Mouse (Mus musculus) megakaryocyte, embryonic 14.5 days (primary cell): ENCODE measurements around the gene Olfr1442. TPM values are rescaled to one million over a fixed set of nuclear protein-coding genes. Genes with fewer than 3 reads are reported as not detected.
"Not testable (repeated sequence)": the region's sequence is repeated elsewhere in the genome, so short reads cannot be mapped to it uniquely, and the experiment has no call there.

Experiments
- H3K27me3 ChIP-seq: replicated peaks from 2 replicates; pipeline ENCODE3; 2012; ENCODE audit warnings: inconsistent platforms
- H3K36me3 ChIP-seq: replicated peaks from 2 replicates; pipeline ENCODE3; 2012; ENCODE audit warnings: low read length, inconsistent platforms, mixed read lengths
- H3K4me1 ChIP-seq: 2 replicates; pipeline ENCODE4 v1.6.1; 2012; ENCODE audit warnings: inconsistent platforms
- H3K4me3 ChIP-seq: replicated peaks from 2 replicates; pipeline ENCODE3; 2012; ENCODE audit warnings: moderate library complexity, mild to moderate bottlenecking, inconsistent platforms
- H3K9me3 ChIP-seq: 2 replicates; pipeline ENCODE4 v1.6.1; 2012; ENCODE audit warnings: inconsistent platforms
- FLI1 ChIP-seq: IDR thresholded peaks from 2 replicates; pipeline ENCODE4 v1.6.1; 2012; ENCODE audit warnings: low read length, inconsistent platforms, mixed read lengths
- GATA1 ChIP-seq: IDR thresholded peaks from 3 replicates; pipeline ENCODE4 v1.6.1; 2012; ENCODE audit warnings: mixed read lengths, low read length, inconsistent platforms, borderline replicate concordance
- polyA plus RNA-seq: library from polyadenylated mRNA; stranded (reverse); fragments of >175 nt; gene quantifications from 2 replicates; pipeline ENCODE4 v1.2.3, GENCODE M21; 2012; ENCODE audit warnings: low replicate concordance; ENCODE audit not compliant: insufficient read depth

The Olfr1442 gene
- polyA plus RNA-seq, 1 experiment, result not detected

DNA sequence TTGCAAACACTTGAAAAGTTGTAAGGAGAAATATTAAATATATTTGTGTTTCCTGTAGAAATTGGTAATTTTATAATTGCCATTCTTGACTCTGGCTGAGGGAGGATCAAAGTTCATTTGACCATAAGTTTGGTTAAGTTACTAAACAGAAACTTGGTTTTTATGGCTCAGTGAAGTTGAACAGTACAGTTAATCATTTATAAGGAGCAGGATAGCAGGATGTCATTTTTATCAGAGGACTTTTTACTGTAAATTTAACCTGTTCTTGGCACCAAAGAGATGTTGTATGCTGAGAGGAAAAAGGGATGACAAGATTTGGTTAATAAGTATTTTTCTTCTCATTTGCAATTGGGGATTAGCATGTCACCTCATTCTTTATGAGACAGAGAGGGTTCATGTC lies 14.4 kb downstream of the Olfr1442 start:
- H3K9me3 ChIP-seq, result no peaks in the 10 kb centered on the region
- H3K4me3 ChIP-seq, result no peak overlapping the region
- TF ChIP-seq GATA1 (no peak), FLI1 (no peak)
- H3K36me3 ChIP-seq, result no peaks in the 10 kb centered on the region
- no peaks in the 10 kb centered on the region for H3K4me1 ChIP-seq
- H3K27me3 ChIP-seq, result no peaks in the 10 kb centered on the region

- H3K27me3 ChIP-seq, result no peaks in the 10 kb centered on the region
- H3K36me3 ChIP-seq, result no peaks in the 10 kb centered on the region
- no peaks in the 10 kb centered on the region for H3K9me3 ChIP-seq
- no peak overlapping the region for H3K4me3 ChIP-seq
- no peaks in the 10 kb centered on the region for H3K4me1 ChIP-seq
- TF ChIP-seq FLI1 (no peak), GATA1 (no peak)
Observed at GRCm38 (mm10) chr19:12685231-12685630, 15.0 kb downstream of the Olfr1442 start.

- H3K9me3 ChIP-seq, result no peaks in the 10 kb centered on the region
- H3K4me1 ChIP-seq, result no peaks in the 10 kb centered on the region
- H3K4me3 ChIP-seq, result no peak within 1 kb of the TSS
- no peaks in the 10 kb centered on the region for H3K27me3 ChIP-seq
- TF ChIP-seq FLI1 (no peak), GATA1 (no peak)
- no peaks in the 10 kb centered on the region for H3K36me3 ChIP-seq
Observed at GRCm38 (mm10) chr19:12695590-12695989, 25.4 kb downstream of the Olfr1442 start, which contains the start of gene Keg1. Gene Keg1, plus strand, starts transcription at chr19:12695786.

DNA sequence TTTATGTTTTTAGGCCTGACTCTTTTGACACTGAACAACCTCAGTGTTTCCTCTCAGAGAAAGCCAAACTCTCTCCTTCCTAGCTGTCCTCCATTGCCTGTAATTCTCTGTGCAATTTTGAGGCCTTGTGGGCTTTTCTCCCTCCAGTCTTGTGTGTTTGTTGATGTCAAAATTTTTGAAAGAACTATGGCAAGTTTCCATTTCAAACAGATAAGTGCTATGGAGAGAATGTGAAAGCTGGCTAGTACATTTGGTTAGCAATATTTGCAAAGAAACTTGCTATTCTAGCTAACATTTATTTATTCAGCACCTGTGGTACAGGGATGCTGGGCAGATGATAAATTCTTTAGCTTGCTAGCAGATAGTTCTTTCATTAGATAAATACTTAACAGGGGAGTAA lies 26.0 kb downstream of the Olfr1442 start:
- TF ChIP-seq GATA1 (no peak), FLI1 (no peak)
- H3K4me1 ChIP-seq, result no peaks in the 10 kb centered on the region
- H3K27me3 ChIP-seq, result no peaks in the 10 kb centered on the region
- no peak overlapping the region for H3K4me3 ChIP-seq
- H3K36me3 ChIP-seq, result no peaks in the 10 kb centered on the region
- H3K9me3 ChIP-seq, result no peaks in the 10 kb centered on the region

- no peaks in the 10 kb centered on the region for H3K36me3 ChIP-seq
- no peaks in the 10 kb centered on the region for H3K9me3 ChIP-seq
- no peak for TF ChIP-seq FLI1
- TF ChIP-seq GATA1, result no peak
- no peaks in the 10 kb centered on the region for H3K4me1 ChIP-seq
- H3K4me3 ChIP-seq, result no peak overlapping the region
- H3K27me3 ChIP-seq, result no peaks in the 10 kb centered on the region
Observed at GRCm38 (mm10) chr19:12708458-12708857, 38.2 kb downstream of the Olfr1442 start.

DNA sequence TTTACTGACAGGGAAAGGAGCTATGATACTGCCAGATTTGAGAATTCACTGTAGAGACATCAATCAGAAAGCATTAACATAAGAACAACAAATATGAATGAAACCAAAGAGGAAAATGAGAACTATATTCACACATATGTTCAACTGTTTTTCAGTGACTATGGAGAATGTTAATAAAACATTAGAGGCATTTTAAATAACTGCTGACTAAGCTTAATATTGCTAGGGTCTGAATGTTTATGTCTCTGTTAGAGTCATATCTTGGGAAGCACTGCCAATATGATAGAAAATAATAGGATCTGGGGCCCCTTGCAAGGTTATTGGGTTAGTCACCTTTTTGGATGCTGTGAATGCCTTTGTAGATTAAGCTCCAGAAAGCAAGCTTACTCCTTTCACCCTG lies 38.7 kb downstream of the Olfr1442 start:
- Histone ChIP-seq H3K4me1 (no peaks in the 10 kb centered on the region), H3K36me3 (no peaks in the 10 kb centered on the region), H3K9me3 (no peaks in the 10 kb centered on the region), H3K27me3 (no peaks in the 10 kb centered on the region), H3K4me3 (no peak overlapping the region)
- no peak for TF ChIP-seq GATA1
- no peak for TF ChIP-seq FLI1

GRCm38 (mm10) chr19:12719189-12719588 lies 49.0 kb downstream of the Olfr1442 start:
- TF ChIP-seq GATA1 (no peak), FLI1 (no peak)
- Histone ChIP-seq H3K9me3 (no peaks in the 10 kb centered on the region), H3K36me3 (no peaks in the 10 kb centered on the region), H3K27me3 (no peaks in the 10 kb centered on the region), H3K4me3 (no peak overlapping the region), H3K4me1 (peaks cover 4% of the 10 kb centered on the region; the same call in 1 of the 2 replicates)

GRCm38 (mm10) chr19:12720463-12720862 lies 50.2 kb downstream of the Olfr1442 start:
- no peaks in the 10 kb centered on the region for H3K36me3 ChIP-seq
- no peak overlapping the region for H3K4me3 ChIP-seq
- no peaks in the 10 kb centered on the region for H3K27me3 ChIP-seq
- no peaks in the 10 kb centered on the region for H3K9me3 ChIP-seq
- TF ChIP-seq GATA1 (no peak), FLI1 (no peak)
- H3K4me1 ChIP-seq, result peaks cover 4% of the 10 kb centered on the region; the same call in 1 of the 2 replicates

DNA sequence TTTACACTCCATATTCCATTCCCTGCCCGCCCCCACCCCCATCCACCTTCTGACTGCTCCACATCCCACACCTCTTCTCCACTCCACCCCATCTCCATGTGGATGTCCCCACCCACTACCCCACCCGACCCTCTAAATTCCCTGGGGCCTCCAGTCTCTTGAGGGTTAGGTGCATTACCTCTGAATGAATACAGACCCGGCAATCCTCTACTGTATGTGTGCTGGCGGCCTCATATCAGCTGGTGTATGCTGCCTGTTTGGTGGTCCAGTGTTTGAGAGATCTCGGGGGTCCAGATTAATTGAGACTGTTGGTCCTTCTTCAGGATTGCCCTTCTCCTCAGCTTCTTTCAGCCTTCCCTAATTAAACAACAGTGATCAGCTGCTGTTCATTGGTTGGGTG lies 50.7 kb downstream of the Olfr1442 start:
- H3K27me3 ChIP-seq, H3K9me3 ChIP-seq, H3K4me1 ChIP-seq, H3K36me3 ChIP-seq, H3K4me3 ChIP-seq: not testable (repeated sequence)

- H3K9me3 ChIP-seq, result not testable (repeated sequence)
Observed at GRCm38 (mm10) chr19:12721596-12721995, 51.4 kb downstream of the Olfr1442 start.

DNA sequence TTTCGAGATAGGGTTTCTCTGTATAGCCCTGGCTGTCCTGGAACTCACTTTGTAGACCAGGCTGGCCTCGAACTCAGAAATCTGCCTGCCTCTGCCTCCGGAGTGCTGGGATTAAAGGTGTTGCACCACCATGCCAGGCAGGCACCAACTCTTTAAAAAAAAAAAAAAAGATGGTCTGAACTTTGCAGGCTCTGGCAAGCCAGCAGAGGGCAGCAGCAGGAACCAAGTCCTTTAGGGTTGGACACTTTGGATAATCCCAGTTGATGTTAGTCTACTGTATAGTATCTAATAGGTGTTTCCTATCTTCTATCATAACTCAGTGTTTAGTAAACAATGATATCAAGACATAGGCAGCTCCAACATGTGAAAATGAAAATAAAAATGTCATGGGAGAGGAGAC lies 52.1 kb downstream of the Olfr1442 start:
- no peak for TF ChIP-seq GATA1
- TF ChIP-seq FLI1, result no peak
- Histone ChIP-seq H3K9me3 (no peaks in the 10 kb centered on the region), H3K4me3 (no peak overlapping the region), H3K4me1 (peaks cover 4% of the 10 kb centered on the region; the same call in 1 of the 2 replicates), H3K27me3 (no peaks in the 10 kb centered on the region), H3K36me3 (no peaks in the 10 kb centered on the region)

More at GRCm38 (mm10) chr19:12721596-12721995, 51.4 kb downstream of the Olfr1442 start:
- not testable (repeated sequence) for H3K27me3 ChIP-seq, H3K4me3 ChIP-seq, H3K36me3 ChIP-seq, H3K4me1 ChIP-seq
